Mouse (Mus musculus) midbrain, postnatal 0 days (tissue): ENCODE measurements around the gene Pdzd2. TPM values are rescaled to one million over a fixed set of nuclear protein-coding genes. Genes with fewer than 3 reads are reported as not detected.

Experiments
- ATAC-seq: fragments of 200-750 bp; cut with Nextera tagmentation; 2 replicates; pipeline ENCODE4 v1.8.0; 2017; ENCODE audit warnings: moderate number of reproducible peaks, mild to moderate bottlenecking, moderate TSS enrichment, moderate library complexity; ENCODE audit not compliant: low FRiP score
- DNase-seq: peaks from one replicate; pipeline ENCODE4 v3.0.0-alpha.2; 2015; ENCODE audit warnings: low spot score
- H3K27ac ChIP-seq: fragments of 300-500 bp; sonication (generic); 2 replicates; pipeline ENCODE4 v1.5.1; 2014; ENCODE audit warnings: low read depth, mild to moderate bottlenecking, low read length, mixed read lengths
- H3K27me3 ChIP-seq: fragments of 300-500 bp; sonication (generic); 2 replicates; pipeline ENCODE4 v1.6.1; 2014; ENCODE audit warnings: low read length, control low read depth, mixed read lengths; ENCODE audit not compliant: insufficient read depth
- H3K36me3 ChIP-seq: fragments of 300-500 bp; sonication (generic); 2 replicates; pipeline ENCODE4 v1.6.1; 2014; ENCODE audit warnings: low read length, control low read depth, mixed read lengths; ENCODE audit not compliant: insufficient read depth
- H3K4me1 ChIP-seq: fragments of 300-500 bp; sonication (generic); 2 replicates; pipeline ENCODE4 v1.6.1; 2014; ENCODE audit warnings: mild to moderate bottlenecking, control low read depth, antibody characterized with exemption, low read length, mixed read lengths; ENCODE audit not compliant: insufficient read depth
- H3K4me2 ChIP-seq: fragments of 300-500 bp; sonication (generic); 2 replicates; pipeline ENCODE4 v1.6.1; 2014; ENCODE audit warnings: low read depth, mild to moderate bottlenecking, low read length, mixed read lengths; ENCODE audit not compliant: poor library complexity, severe bottlenecking
- H3K4me3 ChIP-seq: fragments of 300-500 bp; sonication (generic); 2 replicates; pipeline ENCODE4 v1.5.1; 2014; ENCODE audit warnings: low read depth, mild to moderate bottlenecking, low read length, moderate library complexity
- H3K9ac ChIP-seq: fragments of 300-500 bp; sonication (generic); replicated peaks from 2 replicates; pipeline ENCODE4 v1.6.1; 2014; ENCODE audit warnings: mild to moderate bottlenecking, low read length, moderate library complexity, mixed read lengths; ENCODE audit not compliant: poor library complexity, severe bottlenecking
- H3K9me3 ChIP-seq: fragments of 300-500 bp; sonication (generic); 2 replicates; pipeline ENCODE4 v1.6.1; 2016; ENCODE audit warnings: low read length, control low read depth
- CTCF ChIP-seq: IDR thresholded peaks from 2 replicates; pipeline ENCODE4 v1.5.1; 2016; ENCODE audit warnings: antibody characterized with exemption, mild to moderate bottlenecking
- WGBS: fragments of 180-500 bp; shearing (Covaris S2); extraction: QIAGEN DNeasy Blood & Tissue Kit; methylation state at CpG from one replicate; pipeline ENCODE4 v1.1.7; 2014; 5-methylcytosine and 5-hydroxymethylcytosine counted together
- polyA plus RNA-seq: library from polyadenylated mRNA; unstranded; fragments of >200 nt; fragmentation: Nextera tagmentation; extraction: Ambion mirVana; gene quantifications from 2 replicates; pipeline ENCODE4 v1.2.1, GENCODE M21; 2015
- total RNA-seq: library from RNA; depleted of rRNA; stranded (reverse); fragments of >200 nt; gene quantifications from 2 replicates; pipeline ENCODE4 v1.2.3, GENCODE M21; 2014

The Pdzd2 gene
- total and polyA plus RNA-seq, 2 experiments from 2014 or later, result 15.8 to 29.8 TPM

DNA sequence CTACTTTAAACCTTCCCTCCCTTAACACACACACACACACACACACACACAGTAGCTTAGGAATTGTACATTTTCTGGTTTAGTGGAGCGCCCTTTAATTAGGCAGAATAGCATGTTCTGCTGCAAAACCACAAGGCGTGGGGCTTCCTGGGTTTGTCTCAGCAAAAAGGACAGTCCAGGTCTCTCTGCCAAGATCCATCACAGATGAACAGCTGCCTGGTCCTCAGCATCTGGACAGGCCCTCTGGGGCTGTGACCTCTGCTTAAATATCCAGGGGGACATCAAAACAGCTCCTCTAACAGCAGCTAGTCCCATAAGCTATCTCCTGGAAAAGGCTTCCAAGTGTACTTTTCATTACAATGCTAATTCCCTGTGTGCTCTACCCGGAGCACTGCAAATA is 64.4 kb downstream of the Pdzd2 start:
- Histone ChIP-seq H3K27ac (no peak overlapping the region), H3K4me2 (no peak overlapping the region), H3K27me3 (no peaks in the 10 kb centered on the region), H3K9ac (no peak overlapping the region), H3K4me1 (no peaks in the 10 kb centered on the region; the same call in 1 of the 2 replicates), H3K4me3 (no peak overlapping the region), H3K9me3 (no peaks in the 10 kb centered on the region), H3K36me3 (no peaks in the 10 kb centered on the region)
- ATAC-seq (no peak), DNase-seq (no peak)
- no peak for TF ChIP-seq CTCF
- 73% methylated on average over 3 of the region's 3 CpGs for WGBS

DNA sequence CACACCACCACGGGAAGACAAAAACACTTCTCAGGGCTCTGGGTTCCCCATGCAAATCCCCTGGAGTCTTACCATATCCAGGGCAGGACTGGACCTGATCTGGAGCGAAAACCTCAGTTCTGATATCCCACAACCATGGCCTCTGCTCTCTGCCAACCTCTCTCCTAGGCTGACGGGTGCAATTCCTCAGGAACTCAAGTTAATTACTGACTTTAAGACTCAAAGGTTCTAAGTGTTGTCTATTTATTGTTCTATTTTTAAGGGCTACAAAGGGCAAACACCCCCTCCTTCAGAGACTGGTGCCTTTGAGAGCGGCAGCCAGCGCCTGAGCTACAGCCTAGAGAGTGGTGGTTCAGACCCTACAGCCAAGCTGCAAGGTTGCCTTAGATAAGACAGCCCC is 65.7 kb downstream of the Pdzd2 start:
- Histone ChIP-seq H3K4me3 (no peak overlapping the region), H3K9me3 (no peaks in the 10 kb centered on the region), H3K36me3 (no peaks in the 10 kb centered on the region), H3K9ac (no peak overlapping the region), H3K4me1 (no peaks in the 10 kb centered on the region), H3K4me2 (no peak overlapping the region), H3K27me3 (no peaks in the 10 kb centered on the region), H3K27ac (no peak overlapping the region)
- no peak for ATAC-seq
- no peak for DNase-seq
- TF ChIP-seq CTCF, result no peak
- 88% methylated on average over 5 of the region's 5 CpGs for WGBS

DNA sequence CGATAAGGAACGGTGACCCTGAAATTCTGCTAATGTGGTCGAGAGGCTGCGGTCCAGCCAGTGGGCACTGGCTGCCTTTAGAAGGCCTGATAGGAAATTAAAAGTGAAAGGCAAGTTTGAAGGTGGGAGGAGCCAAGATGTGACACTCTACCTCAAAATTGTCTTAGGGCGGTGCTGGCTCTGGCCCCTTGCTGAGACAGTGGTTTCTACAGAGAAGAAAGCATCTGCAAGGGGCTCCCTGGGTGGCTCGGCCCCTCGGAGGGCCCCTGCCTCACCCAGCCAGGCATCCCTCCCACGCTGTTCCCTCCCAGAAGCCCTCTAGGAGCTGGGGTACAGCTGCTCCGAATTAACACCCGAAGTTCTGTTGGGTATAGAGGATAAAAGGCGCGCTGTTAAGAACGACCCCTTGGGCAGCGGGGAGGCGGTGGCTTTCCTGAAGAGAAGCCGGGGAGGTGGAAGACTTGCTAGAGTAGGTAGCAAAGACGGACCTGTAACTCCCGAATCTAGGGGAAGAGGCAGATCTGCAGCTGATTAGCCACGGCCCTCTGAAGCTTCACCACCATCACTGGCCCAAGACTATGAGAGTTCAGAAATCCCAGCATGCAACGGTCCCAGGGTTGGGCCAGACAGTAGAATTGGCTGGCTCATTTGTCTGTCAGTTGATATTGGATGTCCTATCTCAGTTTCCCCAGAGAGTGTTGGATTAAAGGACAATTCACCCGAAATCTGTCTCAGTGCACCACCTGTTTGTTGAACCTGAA is 71.8 kb downstream of the Pdzd2 start:
- no peak overlapping the region for H3K27ac ChIP-seq
- no peaks in the 10 kb centered on the region for H3K9me3 ChIP-seq
- no peaks in the 10 kb centered on the region for H3K27me3 ChIP-seq
- H3K9ac ChIP-seq, result no peak overlapping the region
- H3K4me2 ChIP-seq, result no peak overlapping the region
- TF ChIP-seq CTCF, result no peak
- DNase-seq (no peak), ATAC-seq (no peak)
- WGBS, result 53% methylated on average over 21 of the region's 21 CpGs
- no peaks in the 10 kb centered on the region for H3K36me3 ChIP-seq
- H3K4me1 ChIP-seq, result no peaks in the 10 kb centered on the region
- no peak overlapping the region for H3K4me3 ChIP-seq

DNA sequence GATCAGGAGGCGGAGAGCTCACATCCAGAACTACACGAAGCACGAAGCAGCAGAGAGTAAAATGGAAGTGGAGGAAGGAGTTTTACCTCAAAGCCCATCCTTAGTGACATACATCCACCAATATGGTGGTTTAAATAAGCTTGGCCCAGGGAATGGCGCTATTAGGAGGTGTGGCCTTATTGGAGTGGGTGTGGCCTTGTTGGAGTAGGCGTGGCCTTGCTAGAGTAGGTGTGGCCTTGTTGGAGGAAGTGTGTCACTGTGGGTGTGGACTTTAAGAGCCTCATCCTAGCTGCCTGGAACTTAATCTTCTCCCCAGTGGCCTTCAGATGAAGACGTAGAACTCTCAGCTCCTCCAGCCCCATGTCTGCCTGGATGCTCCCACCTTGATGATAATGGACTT is 73.8 kb downstream of the Pdzd2 start:
- no peak overlapping the region for H3K9ac ChIP-seq
- H3K27ac ChIP-seq, result no peak overlapping the region
- no peaks in the 10 kb centered on the region for H3K27me3 ChIP-seq
- H3K4me3 ChIP-seq, result no peak overlapping the region
- ATAC-seq, result no peak
- 91% methylated on average over 6 of the region's 6 CpGs for WGBS
- no peaks in the 10 kb centered on the region for H3K4me1 ChIP-seq
- no peak for DNase-seq
- TF ChIP-seq CTCF, result no peak
- no peaks in the 10 kb centered on the region for H3K36me3 ChIP-seq
- H3K9me3 ChIP-seq, result no peaks in the 10 kb centered on the region
- no peak overlapping the region for H3K4me2 ChIP-seq

DNA sequence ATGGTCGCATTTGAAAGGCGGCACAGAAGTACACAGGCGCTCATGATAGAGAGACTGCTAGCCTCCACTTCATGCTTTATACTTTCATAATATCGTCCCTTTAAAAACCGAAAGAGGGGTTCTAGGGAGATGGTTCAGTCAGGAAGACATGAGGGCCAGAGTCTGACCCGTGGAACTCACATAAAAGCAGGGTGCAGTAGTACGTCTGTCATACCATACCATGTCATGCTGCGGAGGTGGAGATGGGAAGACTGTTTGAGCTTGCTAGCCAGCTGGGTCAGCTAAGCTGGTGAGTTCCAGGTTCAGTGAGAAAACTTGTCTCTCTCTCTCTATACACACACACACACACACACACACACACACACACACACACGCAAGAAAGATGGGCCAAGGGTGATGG is 76.4 kb downstream of the Pdzd2 start:
- no peak overlapping the region for H3K4me3 ChIP-seq
- DNase-seq, result no peak
- H3K27me3 ChIP-seq, result no peaks in the 10 kb centered on the region
- TF ChIP-seq CTCF, result no peak
- no peaks in the 10 kb centered on the region for H3K4me1 ChIP-seq
- ATAC-seq, result no peak
- H3K36me3 ChIP-seq, result no peaks in the 10 kb centered on the region
- H3K9me3 ChIP-seq, result no peaks in the 10 kb centered on the region
- no peak overlapping the region for H3K9ac ChIP-seq
- WGBS, result 93% methylated on average over 9 of the region's 9 CpGs
- H3K27ac ChIP-seq, result no peak overlapping the region
- H3K4me2 ChIP-seq, result no peak overlapping the region

DNA sequence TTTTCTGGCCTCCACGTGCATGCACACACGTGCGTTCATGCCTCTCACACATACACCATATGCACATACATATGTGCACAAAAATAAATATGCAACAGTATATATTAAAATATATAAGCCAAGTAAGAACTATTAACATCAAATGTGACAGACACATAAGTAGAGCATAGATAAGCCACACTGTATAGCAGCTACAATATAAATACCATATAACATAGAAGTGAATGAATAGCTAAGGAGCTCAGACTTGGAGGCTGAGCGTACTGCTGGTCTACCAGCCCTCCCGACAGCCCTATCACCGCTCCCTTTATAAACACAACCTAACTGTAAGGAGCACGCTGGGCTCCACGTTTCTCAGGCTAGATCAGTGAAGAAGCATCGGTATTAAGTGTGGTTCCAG is 79.4 kb downstream of the Pdzd2 start:
- H3K27me3 ChIP-seq, result no peaks in the 10 kb centered on the region
- H3K4me2 ChIP-seq, result no peak overlapping the region
- no peak for DNase-seq
- H3K4me1 ChIP-seq, result no peaks in the 10 kb centered on the region
- TF ChIP-seq CTCF, result no peak
- no peaks in the 10 kb centered on the region for H3K9me3 ChIP-seq
- no peak overlapping the region for H3K4me3 ChIP-seq
- 84% methylated on average over 9 of the region's 9 CpGs for WGBS
- no peaks in the 10 kb centered on the region for H3K36me3 ChIP-seq
- no peak for ATAC-seq
- no peak overlapping the region for H3K9ac ChIP-seq
- H3K27ac ChIP-seq, result no peak overlapping the region
